Mouse (Mus musculus): ENCODE measurements around the gene Nnmt. TPM values are rescaled to one million over a fixed set of nuclear protein-coding genes. Genes with fewer than 3 reads are reported as not detected.

Gene Nnmt
- total RNA-seq, 2 experiments from 2014 or later = not detected

- ATAC-seq (replicated peaks; ENCODE audit: poor library complexity, severe bottlenecking) = no peak
Observed at GRCm38 (mm10) chr9:48637161-48637560, 32.2 kb upstream of the Nnmt start.

DNA sequence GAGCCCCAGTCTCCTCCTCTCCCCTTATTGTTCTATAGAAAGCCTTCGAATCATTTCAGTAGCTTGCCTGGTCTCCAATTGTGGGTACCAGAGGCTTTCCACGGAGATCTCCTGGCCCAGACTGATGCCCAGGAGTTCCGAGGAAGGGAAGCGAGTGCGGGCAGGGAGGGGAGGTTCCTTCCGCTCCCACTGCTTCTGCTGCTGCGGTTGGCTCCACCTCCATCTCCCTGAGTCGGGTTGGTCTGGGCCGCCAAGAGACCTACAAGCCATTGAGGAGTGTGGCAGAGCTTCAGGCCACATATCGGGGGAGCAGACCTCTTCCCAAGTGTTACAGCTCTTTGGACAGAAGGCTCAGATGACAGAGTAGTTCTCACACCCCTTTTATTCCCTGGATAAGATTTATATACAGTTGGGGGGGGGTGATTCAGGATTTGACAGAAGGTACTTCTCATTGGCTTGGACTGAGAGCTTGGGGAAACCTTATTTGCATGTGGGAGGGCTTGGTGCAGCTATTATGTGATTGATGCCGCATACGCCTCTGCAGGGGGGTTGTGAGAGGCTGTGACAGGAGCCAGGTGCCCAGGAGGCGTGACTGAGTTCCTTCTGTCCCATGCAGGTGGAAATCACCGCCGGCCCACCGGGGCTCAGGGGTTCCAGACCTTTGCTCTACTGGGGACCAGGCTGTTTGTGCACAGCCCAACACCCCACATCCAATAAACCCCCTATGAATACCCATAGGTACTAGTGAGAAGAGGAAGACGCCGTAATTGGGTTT lies 30.8 kb upstream of the Nnmt start:
- 0 out of 2 replicates have a peak, but pooled peaks have one; percentile 25 for ATAC-seq (replicated peaks; ENCODE audit: poor library complexity, severe bottlenecking)

DNA sequence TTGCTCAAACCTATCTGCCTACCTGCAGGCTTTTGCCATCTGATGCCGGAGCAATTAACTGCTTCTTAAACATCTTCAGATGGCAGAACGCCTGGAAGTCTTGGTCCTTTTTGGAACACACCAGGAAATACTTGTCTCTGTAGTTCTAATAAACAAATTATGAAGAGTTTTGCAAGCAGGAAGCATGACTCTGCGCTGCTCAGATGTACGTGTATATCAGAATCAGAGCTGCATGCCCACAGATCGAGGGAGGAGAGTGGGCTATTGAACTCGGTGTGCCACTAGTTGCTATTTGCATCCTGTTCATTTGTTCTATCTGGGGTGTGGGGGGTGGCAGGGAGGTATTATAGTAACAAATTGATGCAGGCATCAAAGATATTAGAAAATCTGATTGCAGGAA lies 28.2 kb upstream of the Nnmt start:
- ATAC-seq (replicated peaks; ENCODE audit: poor library complexity, severe bottlenecking) = no peak

DNA sequence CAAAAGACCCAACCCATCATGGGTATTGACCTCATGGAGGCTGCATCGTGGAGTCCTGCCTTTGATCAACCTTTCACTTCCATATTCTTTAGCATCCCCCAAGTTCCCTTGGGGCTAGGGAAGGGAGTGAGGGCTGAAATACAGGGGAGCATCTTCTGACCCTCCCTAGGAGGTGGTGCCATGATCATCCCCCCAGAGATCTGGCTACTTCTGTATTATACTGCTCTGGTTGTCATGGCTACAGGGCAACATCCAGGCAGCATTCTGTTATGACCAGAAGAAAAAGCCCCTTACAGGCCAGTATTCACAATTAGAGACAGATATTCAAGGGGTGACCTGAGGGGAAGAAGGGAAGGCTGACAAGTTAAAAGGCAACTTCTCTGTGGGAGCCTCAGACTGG lies 14.3 kb upstream of the Nnmt start:
- no peak for ATAC-seq (replicated peaks; ENCODE audit: poor library complexity, severe bottlenecking)

DNA sequence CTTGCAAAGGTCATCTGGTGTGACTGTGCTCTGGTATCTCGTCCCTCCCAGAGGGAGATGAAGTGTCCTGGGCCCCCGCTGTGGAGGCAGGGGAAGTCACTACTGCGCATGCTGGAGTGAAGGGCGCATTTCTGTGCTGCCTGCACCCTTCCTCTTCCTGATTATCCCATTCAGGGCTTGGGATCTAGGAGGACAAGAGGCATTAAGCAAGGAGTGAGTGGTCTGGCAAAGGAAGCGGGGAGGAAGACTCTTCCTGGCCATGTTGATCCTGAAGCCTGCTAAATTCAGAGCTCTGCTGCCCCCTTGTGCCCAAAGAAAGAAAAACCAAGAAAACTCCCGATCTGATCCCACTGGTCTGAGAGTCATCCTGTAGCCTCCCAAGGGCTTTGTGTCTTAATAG lies 13.6 kb upstream of the Nnmt start:
- ATAC-seq (replicated peaks; ENCODE audit: poor library complexity, severe bottlenecking) = peak; percentile 74

DNA sequence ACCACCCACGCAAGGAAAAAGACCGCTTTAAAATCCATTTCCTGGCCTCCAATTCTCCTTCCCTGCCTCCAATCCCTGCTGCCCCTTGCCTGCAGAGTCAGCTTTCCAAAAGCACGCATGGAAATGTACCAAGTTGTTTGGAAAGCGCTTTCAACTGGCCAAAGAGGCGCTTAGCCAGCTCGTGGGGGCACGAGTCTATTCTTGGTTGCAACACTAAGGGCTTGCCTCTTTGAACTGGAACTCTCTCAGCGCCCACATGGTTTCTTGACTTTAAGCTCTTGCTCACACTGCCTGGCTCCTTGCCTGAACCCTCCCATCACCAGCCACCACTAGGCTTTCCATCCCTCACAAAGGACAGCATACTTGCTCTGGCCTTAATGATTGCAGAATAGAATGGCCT lies 13.2 kb upstream of the Nnmt start:
- ATAC-seq (replicated peaks; ENCODE audit: poor library complexity, severe bottlenecking) = peak; percentile 17; the same call in 1 of the 2 replicates

GRCm38 (mm10) chr9:48617511-48618010 lies 12.6 kb upstream of the Nnmt start:
- no peak for ATAC-seq (replicated peaks; ENCODE audit: poor library complexity, severe bottlenecking)

DNA sequence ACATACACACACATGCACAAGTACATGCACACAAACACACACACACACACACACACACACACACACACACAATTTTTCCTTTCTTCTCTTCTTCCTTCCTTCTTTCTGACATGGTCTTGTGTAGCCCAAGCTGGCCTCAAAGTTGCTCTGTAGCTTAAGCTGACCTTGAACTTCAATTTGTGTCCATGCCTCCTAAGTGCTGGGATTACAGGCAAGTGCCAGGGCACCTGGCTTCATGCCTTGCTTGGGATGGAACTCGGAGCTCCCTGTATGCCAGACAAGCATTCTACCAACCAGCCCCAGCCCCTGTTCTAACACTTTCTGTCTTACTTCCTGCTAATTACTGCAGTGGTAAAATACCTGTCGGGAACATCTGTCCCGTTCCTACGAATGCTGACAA lies 8.3 kb upstream of the Nnmt start:
- ATAC-seq (replicated peaks; ENCODE audit: poor library complexity, severe bottlenecking) = no peak

DNA sequence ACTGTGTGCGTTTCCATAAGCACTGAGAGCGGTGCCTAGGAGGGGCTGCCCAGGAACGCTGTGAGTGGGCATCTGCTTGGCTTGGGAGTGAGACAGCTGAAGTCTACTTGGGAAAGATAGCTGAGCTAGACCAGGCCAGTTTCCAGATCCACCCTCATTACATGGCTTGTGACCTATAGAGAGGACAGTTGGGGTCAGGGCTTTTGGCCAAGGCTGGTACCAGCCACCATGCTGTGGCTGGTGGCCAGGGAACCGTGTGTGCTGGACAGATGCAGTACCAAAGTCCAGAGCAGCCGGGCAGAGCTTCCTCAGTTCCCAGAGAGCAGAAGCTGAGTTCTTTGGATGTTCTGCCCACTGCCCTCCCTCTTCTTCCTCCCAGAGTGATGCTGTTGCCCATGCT lies 7.6 kb upstream of the Nnmt start:
- ATAC-seq (replicated peaks; ENCODE audit: poor library complexity, severe bottlenecking) = no peak

DNA sequence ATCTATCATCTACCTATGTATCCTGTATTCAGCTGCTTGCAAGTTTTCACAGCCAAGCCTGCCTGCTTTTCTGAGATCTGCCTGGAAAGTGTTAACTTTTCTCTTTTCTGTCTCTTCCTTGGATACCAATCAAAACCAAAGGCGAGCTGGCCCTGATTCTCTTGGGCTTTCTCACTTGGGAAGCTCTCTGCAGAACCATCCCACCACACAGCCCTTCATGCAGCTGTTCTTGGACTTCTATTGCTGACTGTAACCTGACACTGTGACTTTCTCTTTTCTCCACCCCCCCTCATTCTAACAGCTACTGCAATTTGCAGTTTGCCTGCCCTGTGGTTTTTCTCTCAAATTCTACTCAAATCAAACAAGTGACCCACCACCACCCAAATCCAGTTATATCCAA lies 6.1 kb upstream of the Nnmt start:
- ATAC-seq (replicated peaks; ENCODE audit: poor library complexity, severe bottlenecking) = no peak

DNA sequence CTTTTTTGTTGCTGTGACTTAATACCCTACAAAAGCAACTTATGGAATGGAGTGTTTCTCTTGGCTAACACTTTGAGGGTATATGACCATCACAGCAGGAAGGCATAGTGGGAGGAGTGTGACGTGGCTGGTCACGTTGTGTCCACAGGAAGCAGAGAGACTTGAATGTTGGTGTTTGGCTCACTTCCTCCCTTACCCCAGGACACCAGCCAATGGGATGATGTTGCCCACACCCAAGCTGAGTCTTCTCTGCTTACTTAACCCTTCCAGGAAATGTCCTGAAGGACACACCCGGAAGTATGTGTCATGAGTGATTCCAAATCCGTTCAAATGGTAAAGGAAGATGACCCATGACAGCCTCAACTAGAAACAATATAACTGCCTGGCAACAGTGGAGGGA lies 4.8 kb upstream of the Nnmt start:
- ATAC-seq (replicated peaks; ENCODE audit: poor library complexity, severe bottlenecking) = peak; percentile 81

DNA sequence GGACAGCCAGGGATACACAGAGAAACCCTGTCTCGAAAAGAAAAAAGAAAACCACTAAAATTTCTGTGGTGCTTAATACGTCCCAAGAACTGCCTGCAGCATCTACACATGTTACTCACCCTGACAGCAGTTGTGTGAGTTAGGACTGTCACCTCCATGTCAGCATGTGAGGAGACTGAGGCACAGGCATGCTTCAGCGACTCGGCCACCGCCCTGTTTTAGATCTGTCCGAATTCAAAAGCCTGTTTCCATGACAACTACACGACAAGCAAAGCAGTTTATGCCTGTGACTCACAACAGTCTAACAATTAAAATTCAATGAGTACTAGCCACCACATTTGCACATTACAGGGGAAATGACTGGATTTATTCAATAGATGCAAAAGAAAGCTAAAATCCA lies 2.5 kb upstream of the Nnmt start:
- ATAC-seq (replicated peaks; ENCODE audit: poor library complexity, severe bottlenecking) = no peak

- peak; percentile 79 for ATAC-seq (replicated peaks; ENCODE audit: poor library complexity, severe bottlenecking)
Observed at GRCm38 (mm10) chr9:48606171-48606570, 1.2 kb upstream of the Nnmt start.

GRCm38 (mm10) chr9:48605697-48606096 lies 744 bp upstream of the Nnmt start:
- peak; percentile 48; the same call in 1 of the 2 replicates for ATAC-seq (replicated peaks; ENCODE audit: poor library complexity, severe bottlenecking)

DNA sequence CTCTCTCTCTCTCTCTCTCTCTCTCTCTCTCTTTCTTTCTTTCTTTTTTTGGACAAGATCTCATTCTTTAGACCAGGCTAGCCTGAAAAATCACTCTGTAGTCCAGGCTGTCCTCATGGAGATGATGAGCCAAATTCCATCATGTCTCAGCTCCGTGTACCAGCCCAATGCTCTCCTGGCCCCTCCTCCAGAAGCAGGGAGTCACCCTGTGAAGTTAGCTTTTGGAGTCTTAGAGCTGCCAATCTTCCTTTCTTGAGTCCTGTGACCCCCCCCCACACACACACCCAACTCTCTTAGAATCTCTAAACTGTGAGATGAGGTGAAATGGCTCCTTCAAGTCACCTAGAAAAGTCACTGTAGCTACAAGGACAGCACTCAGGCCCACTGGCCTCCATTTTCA lies 727 bp downstream of the Nnmt start:
- no peak for ATAC-seq (replicated peaks; ENCODE audit: poor library complexity, severe bottlenecking)

GRCm38 (mm10) chr9:48600881-48601280 lies 4.1 kb downstream of the Nnmt start:
- ATAC-seq (replicated peaks; ENCODE audit: poor library complexity, severe bottlenecking) = no peak

DNA sequence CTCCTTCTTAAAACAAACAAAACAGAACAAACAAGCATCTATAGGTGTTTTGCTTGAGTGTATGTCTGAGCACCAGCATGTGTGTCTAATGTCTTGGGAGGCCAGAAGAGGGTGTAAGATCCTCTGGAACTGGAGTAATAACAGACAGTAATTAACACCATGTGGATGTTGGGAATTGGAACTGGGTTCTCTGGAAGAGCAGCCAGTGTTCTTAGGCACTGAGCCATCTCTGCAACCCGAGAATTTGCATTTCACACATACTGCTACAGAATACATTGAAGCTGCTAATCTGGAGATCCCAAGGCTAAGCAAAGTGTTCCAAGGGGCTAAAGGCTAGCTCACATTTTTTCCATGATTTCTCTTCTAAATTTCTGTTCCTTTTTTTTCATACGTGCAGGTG lies 4.9 kb downstream of the Nnmt start:
- no peak for ATAC-seq (replicated peaks; ENCODE audit: poor library complexity, severe bottlenecking)

GRCm38 (mm10) chr9:48597494-48597893 lies 7.5 kb downstream of the Nnmt start:
- ATAC-seq (replicated peaks; ENCODE audit: poor library complexity, severe bottlenecking) = no peak

DNA sequence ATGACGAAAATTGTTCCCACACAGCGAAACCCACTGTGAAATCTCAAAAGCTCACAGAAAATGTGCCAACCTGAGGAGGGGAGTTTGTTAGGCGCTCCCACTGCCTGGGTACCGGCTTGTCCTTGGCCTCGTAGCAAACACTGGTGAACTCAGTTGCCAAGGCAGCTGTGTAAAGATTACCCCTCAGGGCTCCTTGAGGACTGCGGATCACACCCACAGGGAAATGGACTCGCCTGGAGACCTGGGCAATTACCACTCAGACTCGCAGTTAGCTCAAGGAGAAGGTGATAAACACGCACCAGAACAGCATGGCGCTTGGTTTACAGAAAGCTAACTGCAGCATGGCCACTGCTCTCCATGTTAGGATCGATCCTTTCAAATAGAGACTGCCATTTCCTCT lies 8.0 kb downstream of the Nnmt start:
- ATAC-seq (replicated peaks; ENCODE audit: poor library complexity, severe bottlenecking) = no peak

DNA sequence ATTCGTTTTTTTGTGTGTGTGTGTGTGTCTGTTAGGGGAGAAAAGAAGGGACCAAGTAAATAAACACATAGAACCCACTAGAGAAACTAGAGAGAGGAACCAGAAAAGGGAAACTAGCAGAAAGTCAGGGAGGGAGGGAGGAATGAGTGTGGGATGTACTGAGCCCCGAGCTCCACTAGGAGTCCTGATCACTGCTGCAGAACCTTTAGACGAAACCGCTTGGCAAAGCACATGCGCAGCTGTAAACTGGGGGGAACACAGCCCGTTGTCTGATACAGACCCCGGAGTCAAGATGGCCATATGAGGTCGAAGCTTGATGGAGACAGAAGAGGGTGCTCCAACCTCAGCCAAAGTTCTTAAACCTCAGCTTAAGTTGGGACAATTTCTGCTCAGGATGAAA lies 11.0 kb downstream of the Nnmt start:
- ATAC-seq (replicated peaks; ENCODE audit: poor library complexity, severe bottlenecking) = peak; percentile 90

GRCm38 (mm10) chr9:48590606-48591005 lies 14.3 kb downstream of the Nnmt start:
- no peak for ATAC-seq (replicated peaks; ENCODE audit: poor library complexity, severe bottlenecking)

GRCm38 (mm10) chr9:48586332-48586731 lies 18.6 kb downstream of the Nnmt start:
- ATAC-seq (replicated peaks; ENCODE audit: poor library complexity, severe bottlenecking) = peak; percentile 65; the same call in 1 of the 2 replicates
